Mouse (Mus musculus): ENCODE data around the gene Luc7l3. TPM values are rescaled to one million over a fixed set of nuclear protein-coding genes. Genes with fewer than 3 reads are reported as not detected.

Gene Luc7l3
- polyA plus RNA-seq, 1 experiment from 2014 or later = 77.9 TPM

- no peaks in the 10 kb centered on the region for H3K9me3 ChIP-seq (replicated peaks; ENCODE audit: control insufficient read depth, low read length)
- no peak overlapping the region for H3K4me2 ChIP-seq
- no peak overlapping the region for H3K4me3 ChIP-seq (ENCODE audit: low read depth, low read length)
- peaks cover 3% of the 10 kb centered on the region; the same call in 1 of the 2 replicates for H3K36me3 ChIP-seq (ENCODE audit: control insufficient read depth, insufficient read depth, low read length)
- H3K27ac ChIP-seq (ENCODE audit: low read depth, low read length) = no peak overlapping the region
- 90% methylated on average over 1 of the region's 1 CpGs for WGBS (ENCODE audit: insufficient replicate concordance)
- no peak for ATAC-seq (replicated peaks; ENCODE audit: insufficient number of reproducible peaks, low FRiP score, low TSS enrichment)
- peaks cover 33% of the 10 kb centered on the region for H3K4me1 ChIP-seq (ENCODE audit: control insufficient read depth, insufficient read depth, low read length)
- no peaks in the 10 kb centered on the region for H3K27me3 ChIP-seq (ENCODE audit: control insufficient read depth, insufficient read depth, low read length)
- H3K9ac ChIP-seq (ENCODE audit: low read depth, low read length) = no peak overlapping the region
Measured at GRCm38 (mm10) chr11:94312733-94313132, 9.1 kb downstream of the Luc7l3 start.

GRCm38 (mm10) chr11:94294996-94295845 is 26.6 kb downstream of the Luc7l3 start:
- Histone ChIP-seq H3K9ac (ENCODE audit: low read depth, low read length) (no peak overlapping the region), H3K4me3 (ENCODE audit: low read depth, low read length) (no peak overlapping the region), H3K4me2 (no peak overlapping the region), H3K9me3 (replicated peaks; ENCODE audit: control insufficient read depth, low read length) (no peaks in the 10 kb centered on the region), H3K4me1 (ENCODE audit: control insufficient read depth, insufficient read depth, low read length) (no peaks in the 10 kb centered on the region), H3K36me3 (ENCODE audit: control insufficient read depth, insufficient read depth, low read length) (peaks cover 50% of the 10 kb centered on the region), H3K27ac (ENCODE audit: low read depth, low read length) (no peak overlapping the region), H3K27me3 (ENCODE audit: control insufficient read depth, insufficient read depth, low read length) (no peaks in the 10 kb centered on the region)
- no peak for ATAC-seq (replicated peaks; ENCODE audit: insufficient number of reproducible peaks, low FRiP score, low TSS enrichment)
- 80% methylated on average over 9 of the region's 9 CpGs for WGBS (ENCODE audit: insufficient replicate concordance)

GRCm38 (mm10) chr11:94290062-94290740 is 31.6 kb downstream of the Luc7l3 start:
- Histone ChIP-seq H3K4me3 (ENCODE audit: low read depth, low read length) (no peak overlapping the region), H3K9ac (ENCODE audit: low read depth, low read length) (no peak overlapping the region), H3K4me2 (no peak overlapping the region), H3K27ac (ENCODE audit: low read depth, low read length) (no peak overlapping the region), H3K4me1 (ENCODE audit: control insufficient read depth, insufficient read depth, low read length) (no peaks in the 10 kb centered on the region), H3K36me3 (ENCODE audit: control insufficient read depth, insufficient read depth, low read length) (peaks cover 52% of the 10 kb centered on the region), H3K27me3 (ENCODE audit: control insufficient read depth, insufficient read depth, low read length) (no peaks in the 10 kb centered on the region), H3K9me3 (replicated peaks; ENCODE audit: control insufficient read depth, low read length) (no peaks in the 10 kb centered on the region)
- WGBS (ENCODE audit: insufficient replicate concordance) = 79% methylated on average over 10 of the region's 10 CpGs
- no peak for ATAC-seq (replicated peaks; ENCODE audit: insufficient number of reproducible peaks, low FRiP score, low TSS enrichment)

GRCm38 (mm10) chr11:94287105-94287504 is 34.7 kb downstream of the Luc7l3 start:
- Histone ChIP-seq H3K27ac (ENCODE audit: low read depth, low read length) (no peak overlapping the region), H3K9me3 (replicated peaks; ENCODE audit: control insufficient read depth, low read length) (no peaks in the 10 kb centered on the region), H3K36me3 (ENCODE audit: control insufficient read depth, insufficient read depth, low read length) (peaks cover 34% of the 10 kb centered on the region), H3K4me1 (ENCODE audit: control insufficient read depth, insufficient read depth, low read length) (no peaks in the 10 kb centered on the region), H3K4me3 (ENCODE audit: low read depth, low read length) (no peak overlapping the region), H3K9ac (ENCODE audit: low read depth, low read length) (no peak overlapping the region), H3K4me2 (no peak overlapping the region), H3K27me3 (ENCODE audit: control insufficient read depth, insufficient read depth, low read length) (no peaks in the 10 kb centered on the region)
- ATAC-seq (replicated peaks; ENCODE audit: insufficient number of reproducible peaks, low FRiP score, low TSS enrichment) = no peak
- WGBS (ENCODE audit: insufficient replicate concordance) = 90% methylated on average over 5 of the region's 5 CpGs

GRCm38 (mm10) chr11:94285886-94286574 is 35.8 kb downstream of the Luc7l3 start:
- H3K9me3 ChIP-seq (replicated peaks; ENCODE audit: control insufficient read depth, low read length) = no peaks in the 10 kb centered on the region
- no peak overlapping the region for H3K4me3 ChIP-seq (ENCODE audit: low read depth, low read length)
- H3K27me3 ChIP-seq (ENCODE audit: control insufficient read depth, insufficient read depth, low read length) = no peaks in the 10 kb centered on the region
- no peak overlapping the region for H3K9ac ChIP-seq (ENCODE audit: low read depth, low read length)
- no peak overlapping the region for H3K27ac ChIP-seq (ENCODE audit: low read depth, low read length)
- H3K36me3 ChIP-seq (ENCODE audit: control insufficient read depth, insufficient read depth, low read length) = peaks cover 34% of the 10 kb centered on the region
- WGBS (ENCODE audit: insufficient replicate concordance) = 91% methylated on average over 11 of the region's 11 CpGs
- no peaks in the 10 kb centered on the region for H3K4me1 ChIP-seq (ENCODE audit: control insufficient read depth, insufficient read depth, low read length)
- H3K4me2 ChIP-seq = no peak overlapping the region
- no peak for ATAC-seq (replicated peaks; ENCODE audit: insufficient number of reproducible peaks, low FRiP score, low TSS enrichment)

- no peak for ATAC-seq (replicated peaks; ENCODE audit: insufficient number of reproducible peaks, low FRiP score, low TSS enrichment)
- WGBS (ENCODE audit: insufficient replicate concordance) = 88% methylated on average over 6 of the region's 6 CpGs
- no peak overlapping the region for H3K4me3 ChIP-seq (ENCODE audit: low read depth, low read length)
- no peak overlapping the region for H3K9ac ChIP-seq (ENCODE audit: low read depth, low read length)
- H3K27ac ChIP-seq (ENCODE audit: low read depth, low read length) = no peak overlapping the region
- H3K4me2 ChIP-seq = no peak overlapping the region
- H3K27me3 ChIP-seq (ENCODE audit: control insufficient read depth, insufficient read depth, low read length) = no peaks in the 10 kb centered on the region
- peaks cover 21% of the 10 kb centered on the region for H3K36me3 ChIP-seq (ENCODE audit: control insufficient read depth, insufficient read depth, low read length)
- no peaks in the 10 kb centered on the region for H3K9me3 ChIP-seq (replicated peaks; ENCODE audit: control insufficient read depth, low read length)
- no peaks in the 10 kb centered on the region for H3K4me1 ChIP-seq (ENCODE audit: control insufficient read depth, insufficient read depth, low read length)
Measured at GRCm38 (mm10) chr11:94283536-94284099, 38.2 kb downstream of the Luc7l3 start.

GRCm38 (mm10) chr11:94282291-94282690 is 39.5 kb downstream of the Luc7l3 start:
- no peak overlapping the region for H3K27ac ChIP-seq (ENCODE audit: low read depth, low read length)
- 58% methylated on average over 5 of the region's 5 CpGs for WGBS (ENCODE audit: insufficient replicate concordance)
- H3K4me3 ChIP-seq (ENCODE audit: low read depth, low read length) = no peak overlapping the region
- ATAC-seq (replicated peaks; ENCODE audit: insufficient number of reproducible peaks, low FRiP score, low TSS enrichment) = no peak
- no peak overlapping the region for H3K9ac ChIP-seq (ENCODE audit: low read depth, low read length)
- H3K36me3 ChIP-seq (ENCODE audit: control insufficient read depth, insufficient read depth, low read length) = peaks cover 11% of the 10 kb centered on the region
- no peaks in the 10 kb centered on the region for H3K4me1 ChIP-seq (ENCODE audit: control insufficient read depth, insufficient read depth, low read length)
- H3K9me3 ChIP-seq (replicated peaks; ENCODE audit: control insufficient read depth, low read length) = no peaks in the 10 kb centered on the region
- H3K4me2 ChIP-seq = no peak overlapping the region
- no peaks in the 10 kb centered on the region for H3K27me3 ChIP-seq (ENCODE audit: control insufficient read depth, insufficient read depth, low read length)

Data from heart, embryonic 11.5 days (tissue).